Mouse (Mus musculus) gastrocnemius, adult 8-10 months (tissue): Measurements from ENCODE around the gene Sf3b1. TPM values are rescaled to one million over a fixed set of nuclear protein-coding genes. Genes with fewer than 3 reads are reported as not detected.
"Not testable (repeated sequence)": the region's sequence is repeated elsewhere in the genome, so short reads cannot be mapped to it uniquely, and the experiment has no call there.

Experiments
- DNase-seq, 2 experiments: peaks; one replicate each; pipeline ENCODE4 v3.0.0; 2022; ENCODE audit warnings: low spot score in 2 of 2
- total RNA-seq, 4 experiments: library from RNA; stranded (reverse); gene quantifications; 2 replicates each; pipeline ENCODE4 v1.2.4; 2022

The Sf3b1 gene
- total RNA-seq, 4 experiments from 2014 or later: 45.9 to 57.9 (median 52.4) TPM

GRCm38 (mm10) chr1:54956995-54957394 is 70.3 kb downstream of the Sf3b1 start:
- not testable (repeated sequence) for DNase-seq

- DNase-seq: no peak
These were observed 72.4 kb downstream of the Sf3b1 start for GRCm38 (mm10) chr1:54954856-54955255.

- DNase-seq: no peak
These were observed 82.6 kb downstream of the Sf3b1 start for GRCm38 (mm10) chr1:54944648-54945047.

GRCm38 (mm10) chr1:54935466-54935865 is 91.8 kb downstream of the Sf3b1 start:
- DNase-seq: no peak

Other genes with a start within 250 kb of the Sf3b1 start
- gene Ankrd44, start 101.1 kb downstream of the Sf3b1 start, total RNA-seq: 1 to 10 TPM; 4.0 to 6.9 (median 5.7) TPM
- gene Coq10b, start 25.3 kb upstream of the Sf3b1 start, total RNA-seq: 10 to 100 TPM; 13.4 to 22.4 (median 19.9) TPM
- 100 to 1,000 TPM in 2 of 4 experiments, 10 to 100 TPM in 2; 83.2 to 102 (median 92.9) TPM for gene Hspe1, start 60.7 kb upstream of the Sf3b1 start, total RNA-seq
- gene Hspd1, start 60.8 kb upstream of the Sf3b1 start, total RNA-seq: 100 to 1,000 TPM; 158 to 189 (median 168) TPM
- 10 to 100 TPM; 33.1 to 39.3 (median 37.1) TPM for gene Mob4, start 103.8 kb upstream of the Sf3b1 start, total RNA-seq
- gene Rftn2, start 199.3 kb upstream of the Sf3b1 start, total RNA-seq: 1 to 10 TPM; 2.2 to 4.0 (median 3.5) TPM
- 1 to 10 TPM; 2.4 to 2.8 (median 2.8) TPM for gene Mars2, start 209.7 kb upstream of the Sf3b1 start, total RNA-seq